Mouse (Mus musculus): ENCODE measurements at regions not wholly inside any gene's neighbourhood (a gene's known extent, or its start where the extent isn't known, plus 50 kb on each side); places are given as distances from the start of the nearest gene placed in this dataset.

DNA sequence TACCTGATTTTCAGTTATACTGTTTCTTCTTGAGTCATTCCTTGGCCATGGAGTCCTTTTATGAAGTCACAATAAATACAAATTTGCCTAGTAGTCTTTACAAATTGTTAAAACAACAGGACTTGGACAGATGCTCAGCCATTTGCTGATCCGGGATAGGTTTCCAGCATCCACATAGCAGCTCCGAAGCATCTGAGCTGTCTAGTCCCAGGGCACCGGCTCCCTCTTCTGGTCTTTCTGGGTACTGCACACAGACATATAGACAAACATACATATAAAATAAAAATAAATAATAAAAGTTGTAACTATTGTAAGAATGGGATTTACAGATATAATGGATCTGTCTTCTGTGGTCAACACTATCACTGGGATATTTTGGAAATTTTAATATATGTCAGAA, 91.8 kb downstream of the Cog6 start:
- TF ChIP-seq POLR2A (IDR thresholded peaks at IDR 0.05; ENCODE audit: insufficient read depth, low read depth, low read length), result no peak
- no peak for TF ChIP-seq EP300 (IDR thresholded peaks at IDR 0.05; ENCODE audit: insufficient read depth, low read depth, low read length)
